Mouse (Mus musculus): ENCODE data around the gene Klhl11.

DNA sequence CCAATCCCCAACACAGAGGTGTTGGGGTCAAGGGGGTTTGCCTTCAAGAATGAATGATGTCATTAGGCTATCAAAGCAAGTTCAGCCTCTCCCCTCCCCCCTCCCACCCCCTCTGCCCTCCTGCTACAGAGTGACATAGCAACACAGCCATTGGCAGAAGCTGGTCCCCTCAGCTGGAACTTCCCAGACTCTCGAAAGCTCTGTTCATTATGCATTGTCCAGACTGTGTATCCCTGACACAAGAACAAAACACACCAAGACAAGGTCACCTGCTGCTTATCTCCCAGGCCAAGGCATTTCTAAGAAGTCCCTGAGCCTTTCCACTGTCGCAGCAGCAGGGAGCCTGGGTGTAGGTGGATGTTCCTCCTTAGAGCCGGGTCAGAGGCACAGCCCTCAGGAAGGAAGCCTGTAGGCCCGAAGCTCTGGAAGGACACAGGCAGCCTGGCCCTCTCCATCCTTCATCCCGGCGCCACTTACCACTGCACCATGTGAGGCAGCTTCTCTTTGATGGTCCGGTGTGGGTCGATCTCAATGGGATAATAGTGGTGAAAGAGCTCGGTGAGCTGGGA, 36.8 kb downstream of the Klhl11 start:
- TF ChIP-seq CTCF (IDR thresholded peaks at IDR 0.05; ENCODE audit: borderline replicate concordance, insufficient read depth, low read length) (no peak), POLR2A (IDR thresholded peaks at IDR 0.05; ENCODE audit: low read depth, low read length) (no peak)

Data from embryonic fibroblast, embryonic 13.5 days (primary cell).